Mouse (Mus musculus) limb, embryonic 13.5 days (tissue): ENCODE data around the gene Numb. TPM values are rescaled to one million over a fixed set of nuclear protein-coding genes. Genes with fewer than 3 reads are reported as not detected.

Source experiments
- ATAC-seq: fragments of 200-750 bp; cut with Nextera tagmentation; 2 replicates; pipeline ENCODE4 v1.8.0; 2017; ENCODE audit warnings: low read depth, moderate number of reproducible peaks, moderate TSS enrichment; ENCODE audit not compliant: low FRiP score
- H3K27ac ChIP-seq: fragments of 300-500 bp; sonication (generic); 2 replicates; pipeline ENCODE4 v1.5.1; 2015; ENCODE audit warnings: inconsistent platforms, mild to moderate bottlenecking, moderate library complexity
- H3K27me3 ChIP-seq: fragments of 300-500 bp; sonication (generic); 2 replicates; pipeline ENCODE4 v1.6.1; 2015; ENCODE audit warnings: mild to moderate bottlenecking, inconsistent platforms
- H3K36me3 ChIP-seq: fragments of 300-500 bp; sonication (generic); 2 replicates; pipeline ENCODE4 v1.6.1; 2015; ENCODE audit warnings: inconsistent platforms, mild to moderate bottlenecking, moderate library complexity
- H3K4me1 ChIP-seq: fragments of 300-500 bp; sonication (generic); 2 replicates; pipeline ENCODE4 v1.6.1; 2015; ENCODE audit warnings: inconsistent platforms
- H3K4me2 ChIP-seq: fragments of 300-500 bp; sonication (generic); replicated peaks from 2 replicates; pipeline ENCODE4 v1.6.1; 2015; ENCODE audit warnings: inconsistent platforms, mild to moderate bottlenecking, moderate library complexity
- H3K4me3 ChIP-seq: fragments of 300-500 bp; sonication (generic); 2 replicates; pipeline ENCODE4 v1.5.1; 2015; ENCODE audit warnings: moderate library complexity, mild to moderate bottlenecking, inconsistent platforms
- H3K9ac ChIP-seq: fragments of 300-500 bp; sonication (generic); 2 replicates; pipeline ENCODE4 v1.6.1; 2015; ENCODE audit warnings: mild to moderate bottlenecking, inconsistent platforms
- H3K9me3 ChIP-seq: fragments of 300-500 bp; sonication (generic); 2 replicates; pipeline ENCODE4 v1.6.1; 2016; ENCODE audit warnings: inconsistent platforms
- WGBS: fragments of 180-500 bp; shearing (Covaris S2); methylation state at CpG from one replicate; pipeline ENCODE4 v1.1.7; 2015; 5-methylcytosine and 5-hydroxymethylcytosine counted together
- polyA plus RNA-seq: library from polyadenylated mRNA; unstranded; fragments of >200 nt; fragmentation: Nextera tagmentation; extraction: Ambion mirVana; gene quantifications from 2 replicates; pipeline ENCODE4 v1.2.1, GENCODE M21; 2015

Gene Numb
- polyA plus RNA-seq, 1 experiment from 2014 or later = 40.7 TPM

DNA sequence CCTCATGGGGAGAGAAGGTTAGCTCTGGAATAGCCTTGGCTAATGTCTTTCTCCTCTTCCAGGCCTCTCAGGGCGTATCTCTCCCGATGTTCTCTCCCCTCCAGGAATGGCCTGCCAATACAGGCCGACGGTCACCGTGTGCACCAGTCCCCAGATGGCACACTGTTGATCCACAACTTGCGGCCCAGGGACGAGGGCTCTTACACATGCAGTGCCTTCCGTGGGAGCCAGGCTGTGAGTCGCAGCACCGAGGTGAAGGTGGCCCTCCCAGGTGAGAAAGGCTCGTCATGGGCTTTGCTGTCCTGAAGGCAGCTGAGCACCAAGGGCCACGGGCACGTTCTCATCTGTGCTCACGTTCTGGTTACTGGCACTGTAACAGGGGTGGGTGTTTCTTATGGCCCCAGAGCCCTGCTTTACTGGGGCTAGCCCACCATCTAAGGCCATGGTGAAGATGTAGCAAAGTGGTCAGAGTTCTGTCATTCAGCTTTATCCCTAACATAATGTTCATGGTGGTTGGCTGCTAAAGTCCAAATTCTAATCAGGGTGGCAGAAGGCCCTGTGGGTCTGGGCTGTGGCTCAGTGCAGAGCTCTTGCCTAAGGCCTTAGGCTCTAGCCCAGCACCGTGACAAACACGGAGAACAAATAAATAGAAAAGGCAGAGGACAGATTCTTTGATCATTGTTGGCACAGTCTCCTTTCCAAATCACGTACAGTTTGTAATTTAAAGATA, 132.5 kb downstream of the Numb start:
- Histone ChIP-seq H3K9ac (no peak overlapping the region), H3K9me3 (no peaks in the 10 kb centered on the region), H3K4me2 (no peak overlapping the region), H3K4me1 (peaks cover 7% of the 10 kb centered on the region), H3K27ac (no peak overlapping the region), H3K4me3 (no peak overlapping the region), H3K36me3 (peaks cover 18% of the 10 kb centered on the region), H3K27me3 (no peaks in the 10 kb centered on the region)
- no peak for ATAC-seq
- WGBS = 83% methylated on average over 17 of the region's 17 CpGs

DNA sequence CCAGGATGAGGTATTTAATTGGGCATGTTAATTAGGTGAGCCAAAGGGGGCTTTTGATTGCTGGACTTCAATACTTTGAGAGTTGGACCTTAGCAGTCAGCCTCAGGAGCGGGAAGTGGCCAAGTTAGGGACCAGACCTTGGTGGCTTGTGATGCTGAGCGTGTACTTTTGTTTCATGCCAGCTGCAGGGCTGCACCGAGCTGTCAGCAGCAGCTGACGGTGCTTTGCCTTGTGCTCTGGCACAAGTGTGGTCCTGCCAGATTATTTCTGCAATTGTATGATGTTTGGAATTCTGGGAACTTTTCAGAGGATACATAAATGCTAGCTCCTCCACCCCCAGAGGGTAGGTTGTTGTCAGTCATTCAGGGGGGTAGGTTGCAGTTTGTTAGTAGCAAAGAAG, 136.4 kb downstream of the Numb start:
- Histone ChIP-seq H3K9me3 (no peaks in the 10 kb centered on the region), H3K9ac (no peak overlapping the region), H3K36me3 (no peaks in the 10 kb centered on the region), H3K4me1 (peaks cover 7% of the 10 kb centered on the region), H3K27ac (no peak overlapping the region), H3K4me2 (no peak overlapping the region), H3K4me3 (no peak overlapping the region), H3K27me3 (no peaks in the 10 kb centered on the region)
- no peak for ATAC-seq
- WGBS = 75% methylated on average over 4 of the region's 4 CpGs

DNA sequence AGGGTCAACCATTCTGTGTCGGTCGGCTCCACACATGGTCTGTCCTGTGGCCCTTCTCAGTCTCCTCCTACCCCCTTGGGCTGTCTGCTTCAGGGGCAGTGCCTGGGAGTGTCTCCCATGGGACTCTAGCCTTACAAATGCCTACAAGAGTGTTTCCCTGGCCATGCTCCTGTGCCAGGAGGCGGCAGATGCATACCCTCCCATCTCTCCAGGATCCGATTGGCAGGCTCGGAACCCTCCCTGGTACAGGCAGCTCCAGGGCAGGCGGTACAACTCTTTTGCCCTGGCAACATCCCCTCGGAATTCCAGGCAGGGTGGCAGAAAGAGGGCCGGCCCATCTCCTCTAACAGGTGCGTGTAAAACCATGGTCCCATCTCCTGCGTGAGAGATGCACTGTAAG, 139.1 kb downstream of the Numb start:
- 92% methylated on average over 10 of the region's 10 CpGs for WGBS
- H3K9me3 ChIP-seq = no peaks in the 10 kb centered on the region

DNA sequence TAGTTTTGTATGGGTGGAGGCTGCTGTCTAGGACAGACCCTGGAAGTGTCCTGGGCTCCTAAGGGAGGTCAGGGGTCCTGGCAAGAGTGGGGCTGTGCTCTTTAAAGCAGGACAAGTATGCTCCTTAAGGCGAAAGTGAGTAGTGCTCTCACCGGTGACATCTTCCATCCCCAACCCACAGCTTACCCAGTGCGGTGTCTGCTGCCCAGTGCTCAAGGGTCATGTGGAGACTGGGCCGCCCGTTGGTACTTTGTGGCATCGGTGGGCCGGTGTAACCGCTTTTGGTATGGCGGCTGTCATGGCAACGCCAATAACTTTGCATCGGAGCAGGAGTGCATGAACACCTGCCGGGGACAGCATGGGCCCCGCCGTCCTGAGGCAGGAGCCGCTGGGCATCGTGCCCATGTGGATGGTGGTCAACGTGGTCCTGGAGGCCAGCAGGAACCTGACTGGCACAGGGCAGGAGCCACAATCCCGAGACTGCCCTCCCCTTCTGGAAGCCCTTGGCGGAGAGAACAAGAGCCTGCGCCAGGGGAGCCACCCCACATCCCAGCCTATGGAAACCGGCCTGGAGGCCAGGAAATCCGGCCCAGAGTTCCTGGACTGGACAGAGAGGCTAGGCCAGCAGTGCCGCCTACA, 140.0 kb downstream of the Numb start:
- Histone ChIP-seq H3K4me3 (no peak overlapping the region), H3K27ac (no peak overlapping the region), H3K9ac (no peak overlapping the region), H3K4me2 (no peak overlapping the region), H3K27me3 (no peaks in the 10 kb centered on the region), H3K9me3 (no peaks in the 10 kb centered on the region), H3K36me3 (no peaks in the 10 kb centered on the region), H3K4me1 (no peaks in the 10 kb centered on the region)
- ATAC-seq = peak; percentile 5; the same call in 1 of the 2 replicates
- WGBS = 70% methylated on average over 23 of the region's 23 CpGs

More for the DNA sequence above, 139.1 kb downstream of the Numb start:
- no peaks in the 10 kb centered on the region for H3K27me3 ChIP-seq
- H3K4me2 ChIP-seq = no peak overlapping the region
- H3K27ac ChIP-seq = no peak overlapping the region
- ATAC-seq = no peak
- H3K4me1 ChIP-seq = no peaks in the 10 kb centered on the region
- H3K9ac ChIP-seq = no peak overlapping the region
- no peaks in the 10 kb centered on the region for H3K36me3 ChIP-seq
- no peak overlapping the region for H3K4me3 ChIP-seq

DNA sequence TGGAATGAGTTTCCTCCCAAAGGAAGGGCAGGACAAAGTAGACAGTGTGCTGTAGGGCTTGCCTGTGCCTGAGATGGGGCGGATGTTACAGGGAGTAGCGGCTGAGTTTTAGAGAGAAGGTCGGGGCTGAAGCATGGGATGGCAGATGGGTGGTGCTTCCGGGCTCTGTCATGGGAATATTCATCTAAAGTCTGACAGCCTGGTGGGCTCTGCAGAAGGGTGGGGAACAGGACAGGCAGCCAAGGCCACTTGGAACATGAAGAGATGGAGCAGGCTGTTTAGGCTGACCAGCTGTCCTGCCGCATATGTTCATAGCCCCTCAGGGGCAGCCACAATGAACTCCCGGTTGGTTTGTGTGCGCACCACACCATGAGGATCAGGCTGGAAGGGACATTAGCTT, 140.5 kb downstream of the Numb start:
- H3K36me3 ChIP-seq = no peaks in the 10 kb centered on the region
- WGBS = 73% methylated on average over 7 of the region's 7 CpGs
- ATAC-seq = peak; percentile 10; the same call in 1 of the 2 replicates
- H3K27ac ChIP-seq = no peak overlapping the region
- H3K9ac ChIP-seq = no peak overlapping the region
- H3K4me2 ChIP-seq = no peak overlapping the region
- H3K9me3 ChIP-seq = no peaks in the 10 kb centered on the region
- H3K27me3 ChIP-seq = no peaks in the 10 kb centered on the region
- H3K4me1 ChIP-seq = no peaks in the 10 kb centered on the region
- no peak overlapping the region for H3K4me3 ChIP-seq

DNA sequence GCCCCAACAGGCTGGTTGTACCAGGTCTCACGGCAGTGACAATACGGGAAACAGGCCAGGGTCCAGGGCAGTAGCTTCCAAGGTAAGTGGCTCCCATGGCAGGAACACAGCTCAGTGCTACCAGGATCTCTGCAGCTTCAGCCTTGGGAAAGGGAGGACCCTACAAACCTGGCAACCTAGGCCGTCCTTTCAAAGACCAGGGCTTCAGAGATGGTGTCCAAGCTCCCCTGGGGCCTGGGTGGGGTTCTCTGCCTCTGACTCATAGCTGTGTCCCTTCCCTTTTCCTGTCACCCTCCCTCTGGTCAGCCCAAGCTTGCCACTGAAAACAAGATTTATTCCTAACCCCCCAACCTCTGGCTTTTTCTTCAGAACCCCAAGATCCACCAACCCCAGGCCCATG, 141.6 kb downstream of the Numb start:
- ATAC-seq = no peak
- no peak overlapping the region for H3K4me2 ChIP-seq
- H3K27me3 ChIP-seq = no peaks in the 10 kb centered on the region; the same call in 1 of the 2 replicates
- H3K4me3 ChIP-seq = no peak overlapping the region
- H3K27ac ChIP-seq = no peak overlapping the region
- no peak overlapping the region for H3K9ac ChIP-seq
- no peaks in the 10 kb centered on the region for H3K9me3 ChIP-seq
- H3K36me3 ChIP-seq = no peaks in the 10 kb centered on the region
- 92% methylated on average over 3 of the region's 3 CpGs for WGBS
- no peaks in the 10 kb centered on the region for H3K4me1 ChIP-seq

DNA sequence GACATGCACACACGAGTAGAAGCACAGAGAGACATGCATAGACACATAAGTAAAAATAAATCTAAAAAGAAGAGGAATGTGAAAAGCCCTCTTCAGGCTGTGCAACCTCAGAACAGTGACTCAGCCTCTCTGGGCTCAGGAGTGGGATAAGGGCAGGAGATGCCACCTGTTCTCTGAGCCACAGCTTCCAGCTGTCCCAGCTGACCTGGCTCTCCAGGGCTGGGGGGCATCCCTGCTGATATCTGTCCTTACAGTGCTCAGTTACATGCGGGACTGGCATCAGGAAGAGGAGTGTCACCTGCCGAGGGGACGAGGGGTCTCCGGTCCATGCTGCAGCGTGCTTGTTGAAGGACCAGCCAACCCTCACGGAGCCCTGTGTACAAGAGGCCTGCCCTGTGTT, 145.0 kb downstream of the Numb start:
- Histone ChIP-seq H3K9me3 (no peaks in the 10 kb centered on the region), H3K4me3 (no peak overlapping the region), H3K4me1 (no peaks in the 10 kb centered on the region), H3K9ac (no peak overlapping the region), H3K27ac (no peak overlapping the region), H3K4me2 (no peak overlapping the region), H3K36me3 (no peaks in the 10 kb centered on the region), H3K27me3 (peaks cover under 1% of the 10 kb centered on the region; the same call in 1 of the 2 replicates)
- 86% methylated on average over 7 of the region's 7 CpGs for WGBS
- ATAC-seq = no peak

DNA sequence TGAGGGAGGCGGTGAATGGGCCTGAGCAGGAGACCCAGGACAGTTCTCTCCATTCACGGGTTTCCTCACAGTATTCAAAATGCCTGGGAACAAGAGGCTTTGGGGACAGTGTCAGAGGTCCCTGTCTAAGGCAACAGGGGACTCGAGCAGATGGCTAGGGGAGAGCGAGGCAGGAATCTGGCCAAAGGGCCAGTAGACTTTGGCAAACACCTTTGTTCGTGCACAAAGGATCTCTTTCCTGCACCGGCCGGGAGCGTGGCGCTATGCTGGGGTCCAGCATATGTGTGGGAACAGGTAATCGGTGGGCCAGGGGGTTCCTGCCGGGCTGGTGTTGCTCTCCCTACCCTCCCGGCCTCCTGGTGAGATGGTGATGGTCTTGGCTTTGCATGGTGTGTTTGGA, 146.1 kb downstream of the Numb start:
- H3K27ac ChIP-seq = no peak overlapping the region
- H3K36me3 ChIP-seq = no peaks in the 10 kb centered on the region
- no peak overlapping the region for H3K9ac ChIP-seq
- H3K4me1 ChIP-seq = peaks cover 2% of the 10 kb centered on the region
- no peaks in the 10 kb centered on the region for H3K9me3 ChIP-seq
- H3K27me3 ChIP-seq = peaks cover 5% of the 10 kb centered on the region; the same call in 1 of the 2 replicates
- 76% methylated on average over 12 of the region's 12 CpGs for WGBS
- H3K4me2 ChIP-seq = no peak overlapping the region
- H3K4me3 ChIP-seq = no peak overlapping the region
- no peak for ATAC-seq

DNA sequence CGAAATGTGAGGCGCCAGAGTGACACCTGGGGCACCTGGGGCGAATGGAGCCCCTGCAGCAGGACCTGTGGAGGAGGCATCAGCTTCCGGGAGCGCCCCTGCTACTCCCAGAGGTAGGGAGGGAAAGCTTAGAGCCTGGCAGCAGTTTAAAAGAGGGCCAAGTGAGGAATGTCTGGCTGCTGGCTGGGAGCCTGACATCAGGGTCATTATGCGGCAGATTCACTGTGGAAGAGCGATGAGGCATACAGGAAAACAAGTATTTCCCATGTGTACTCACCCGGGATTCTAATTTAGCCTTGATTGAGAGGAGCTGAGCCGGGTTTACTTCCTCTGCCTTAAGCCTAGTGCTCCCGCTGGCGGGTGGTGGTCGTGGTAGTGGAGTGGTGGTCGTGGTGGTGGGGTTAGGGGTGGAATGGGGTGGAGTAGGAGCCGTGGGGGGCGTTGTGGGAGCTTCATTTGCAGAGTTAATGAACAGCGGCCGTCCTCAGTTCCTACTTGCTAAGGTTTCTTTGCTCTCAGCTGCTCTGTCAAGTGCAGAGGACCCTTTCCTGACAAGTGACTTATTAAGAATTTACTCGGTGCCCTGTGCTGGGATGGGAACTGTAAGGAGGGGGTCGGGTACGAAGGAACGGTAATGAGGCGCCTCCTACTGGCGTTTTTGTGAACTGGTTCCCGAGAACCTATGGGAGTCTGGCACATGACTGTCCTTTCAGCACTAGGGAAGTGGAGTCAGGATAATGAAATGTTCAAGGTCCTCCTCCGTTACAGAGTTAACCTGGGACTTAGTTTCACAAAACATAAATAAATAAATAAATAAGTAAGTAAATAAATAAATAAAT, 151.1 kb downstream of the Numb start:
- Histone ChIP-seq H3K27ac (no peak overlapping the region; the same call in 1 of the 2 replicates), H3K4me2 (peak overlapping the region; percentile 49), H3K36me3 (no peaks in the 10 kb centered on the region), H3K4me3 (no peak overlapping the region), H3K27me3 (peaks cover 29% of the 10 kb centered on the region; the same call in 1 of the 2 replicates), H3K9ac (peak overlapping the region; percentile 45; the same call in 1 of the 2 replicates), H3K4me1 (peaks cover 46% of the 10 kb centered on the region), H3K9me3 (no peaks in the 10 kb centered on the region)
- WGBS = 5% methylated on average over 25 of the region's 25 CpGs
- ATAC-seq = peak; percentile 29; the same call in 1 of the 2 replicates

DNA sequence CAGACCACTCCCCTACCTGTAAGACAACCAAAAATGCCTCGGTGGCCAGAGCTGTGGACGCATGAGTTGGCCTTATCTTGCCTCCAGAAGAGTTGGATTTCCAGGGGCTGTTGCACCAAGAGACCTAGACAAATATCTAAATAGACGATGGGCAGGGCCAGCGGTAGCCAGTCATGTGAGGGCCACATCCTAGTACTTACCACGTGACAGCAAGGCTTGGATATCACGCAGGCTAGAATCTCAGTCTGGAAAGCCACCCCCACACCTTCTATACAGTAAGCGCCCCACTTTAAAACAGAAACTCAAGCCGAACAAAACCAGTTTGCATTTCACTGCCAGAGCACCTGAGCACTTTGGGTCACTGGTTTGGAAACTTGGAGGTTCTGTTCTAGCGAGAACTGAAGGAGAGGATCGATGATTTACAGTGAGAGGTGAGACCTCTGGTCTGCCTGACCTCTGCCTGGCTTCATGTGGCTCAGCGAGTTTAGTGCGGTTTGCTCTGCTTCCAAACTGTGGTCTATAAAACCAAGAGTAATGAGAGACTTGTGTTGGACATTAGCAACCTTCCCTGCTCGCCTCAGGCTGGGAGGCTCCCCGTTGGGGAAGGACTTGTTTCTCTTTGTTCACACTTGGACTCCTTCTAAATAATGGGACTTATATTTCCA, 153.4 kb downstream of the Numb start:
- no peaks in the 10 kb centered on the region for H3K9me3 ChIP-seq
- H3K27ac ChIP-seq = no peak overlapping the region
- H3K4me1 ChIP-seq = peaks cover 58% of the 10 kb centered on the region
- WGBS = 35% methylated on average over 14 of the region's 14 CpGs
- no peak overlapping the region for H3K9ac ChIP-seq
- H3K4me2 ChIP-seq = no peak overlapping the region
- no peaks in the 10 kb centered on the region for H3K36me3 ChIP-seq
- no peak for ATAC-seq
- peaks cover 36% of the 10 kb centered on the region; the same call in 1 of the 2 replicates for H3K27me3 ChIP-seq
- no peak overlapping the region for H3K4me3 ChIP-seq

DNA sequence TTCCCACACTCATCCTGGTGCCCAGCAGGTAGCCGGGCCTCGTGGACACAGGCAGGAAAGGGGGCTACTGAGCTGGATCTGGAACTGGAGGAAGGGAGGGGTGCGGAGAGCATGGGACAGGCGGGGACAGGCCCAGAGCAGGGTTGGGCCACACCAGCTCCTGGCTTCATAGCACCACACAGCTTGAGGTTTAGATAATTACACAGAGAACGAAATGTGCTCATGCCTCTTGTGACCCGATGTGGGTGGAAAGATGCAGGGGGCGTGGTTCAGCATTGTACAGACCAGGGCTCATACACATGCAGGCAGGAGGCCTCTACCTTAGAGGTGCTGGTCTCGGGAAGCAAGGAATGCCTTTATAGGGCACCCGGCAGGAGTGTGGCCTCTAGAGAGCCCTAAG, 153.9 kb downstream of the Numb start:
- WGBS = 50% methylated on average over 9 of the region's 9 CpGs
- no peak for ATAC-seq
- Histone ChIP-seq H3K4me2 (no peak overlapping the region), H3K9ac (no peak overlapping the region), H3K4me1 (peaks cover 64% of the 10 kb centered on the region), H3K4me3 (no peak overlapping the region), H3K27ac (no peak overlapping the region; the same call in 1 of the 2 replicates), H3K27me3 (peaks cover 36% of the 10 kb centered on the region; the same call in 1 of the 2 replicates), H3K36me3 (no peaks in the 10 kb centered on the region), H3K9me3 (no peaks in the 10 kb centered on the region)
